Mouse (Mus musculus) embryonic stem cell, embryonic (primary cell): ENCODE data around the gene Thrb.

Experiments
- CTCF ChIA-PET, 4 experiments: fragments of 300-600 bp in 2 of 4; fragments of 350-600 bp in 2 of 4; sonication (Branson Sonifier 250); formaldehyde crosslinking; loops; one replicate each; lab custom pipeline; 2022; ENCODE audit warnings: inconsistent platforms in 2 of 4; lab: Charles Lee
- POLR2A ChIA-PET, 4 experiments: fragments of 300-600 bp in 2 of 4; fragments of 350-600 bp in 2 of 4; sonication (Branson Sonifier 250); formaldehyde crosslinking; loops; one replicate each; lab custom pipeline; 2022; ENCODE audit warnings: antibody characterized with exemption in 4 of 4, inconsistent platforms in 1 of 4; lab: Charles Lee

The Thrb gene

DNA sequence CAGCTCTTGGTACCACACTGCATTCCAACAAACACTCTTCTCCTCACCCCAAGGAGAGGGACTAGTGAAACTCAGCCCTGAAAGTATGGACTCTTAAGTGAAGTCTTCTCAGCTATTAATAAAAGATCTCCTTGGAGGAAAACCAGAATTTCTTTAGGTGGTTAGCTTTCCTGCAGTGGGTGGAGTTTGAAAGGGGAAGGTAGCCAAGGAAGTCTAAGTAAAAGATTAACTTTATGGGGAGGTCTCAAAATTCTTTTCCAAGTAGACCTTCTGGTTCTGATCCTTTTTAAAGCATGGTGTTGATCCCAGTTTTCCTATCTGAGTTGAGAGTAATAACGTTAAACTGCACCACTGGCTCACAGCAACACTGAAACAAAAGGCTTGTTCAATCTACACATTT lies 31.2 kb downstream of the Thrb start:
- POLR2A ChIA-PET, result no interaction called here
- CTCF ChIA-PET, result no interaction called here

DNA sequence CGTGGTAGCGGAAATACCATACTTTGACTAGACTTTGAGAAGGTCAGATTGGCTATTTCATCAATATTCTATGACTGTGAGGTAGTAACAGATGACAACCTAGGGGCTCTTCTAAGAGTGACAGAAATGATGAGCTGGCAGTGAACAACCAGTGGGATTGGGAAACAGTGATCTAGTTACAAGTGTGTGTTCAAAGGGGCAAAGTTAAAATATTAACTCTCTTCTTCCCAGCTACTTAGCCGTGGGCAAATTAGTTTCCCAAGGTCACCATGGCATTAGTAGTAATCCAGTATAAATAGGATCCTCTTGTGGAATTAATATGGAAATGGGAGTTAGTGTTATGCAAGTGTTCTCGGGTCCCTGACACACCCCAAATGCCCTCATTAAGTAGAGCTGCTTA lies 35.5 kb downstream of the Thrb start:
- ChIA-PET POLR2A (interaction anchor here in 2 of 4 experiments (0.7 to 0.9 kb wide), 2 partner anchors 9 to 961 kb away, joined by 3 read pairs; no protein-coding TSS in a partner anchor), CTCF (interaction anchor here in 1 of 4 experiments (0.6 kb wide), 1 partner anchor 10 kb away, joined by 3 read pairs; no protein-coding TSS in a partner anchor)

DNA sequence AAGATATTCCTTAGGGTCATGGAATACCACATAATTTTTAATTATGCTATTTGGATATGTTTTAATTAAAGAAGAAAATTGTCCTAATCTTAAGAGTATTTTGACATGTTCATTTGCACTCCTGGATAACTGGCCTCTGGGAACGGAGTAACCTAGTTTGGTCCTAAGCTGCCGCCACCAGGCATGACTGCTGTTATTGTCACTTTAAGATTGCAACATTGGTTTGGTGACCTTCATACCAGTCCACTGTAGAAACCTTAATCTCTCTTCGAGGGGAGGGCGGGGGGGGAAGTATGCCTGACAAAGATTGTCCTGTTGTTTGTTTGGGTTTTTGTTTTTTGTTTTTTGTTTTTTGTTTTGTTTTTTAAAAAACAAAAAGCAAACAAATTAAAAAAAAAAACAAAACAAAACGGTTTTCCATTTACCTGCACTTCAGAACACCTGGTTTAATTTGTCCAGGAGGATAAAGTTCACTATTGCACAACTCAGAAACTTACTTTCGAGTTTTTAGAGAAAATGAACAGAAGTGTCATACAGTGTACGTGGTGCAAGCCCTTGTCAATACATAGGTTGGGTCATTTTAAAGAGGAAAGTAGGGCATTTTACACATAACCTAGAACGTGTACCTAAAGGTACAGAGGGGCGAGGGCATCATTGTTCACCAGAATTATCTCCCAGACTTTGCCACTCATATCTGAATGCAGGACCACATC lies 38.0 kb downstream of the Thrb start:
- CTCF ChIA-PET, result interaction anchor here in 1 of 4 experiments (0.6 kb wide), 1 partner anchor 41 kb away, joined by 5 read pairs; no protein-coding TSS in a partner anchor
- POLR2A ChIA-PET, result no interaction called here

DNA sequence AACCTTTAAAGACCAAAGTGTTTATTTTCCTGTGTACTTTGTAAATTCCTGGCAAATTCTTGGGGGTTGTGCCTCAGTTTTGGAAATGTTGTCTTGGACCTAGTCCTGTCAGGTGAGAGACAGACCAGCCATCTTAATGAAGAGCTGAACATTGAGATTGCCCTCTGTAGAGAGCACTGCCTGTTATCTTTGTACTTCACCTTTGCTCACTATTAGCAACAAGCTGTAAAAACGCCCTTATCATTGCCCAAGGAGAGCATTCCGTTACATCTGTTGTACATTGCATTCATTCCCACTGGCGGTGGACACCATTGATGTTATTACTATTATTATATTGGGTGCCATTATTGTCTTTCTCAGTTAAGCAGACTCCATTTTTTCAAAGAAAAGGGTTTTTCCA lies 40.2 kb downstream of the Thrb start:
- CTCF ChIA-PET, result no interaction called here
- POLR2A ChIA-PET, result no interaction called here

DNA sequence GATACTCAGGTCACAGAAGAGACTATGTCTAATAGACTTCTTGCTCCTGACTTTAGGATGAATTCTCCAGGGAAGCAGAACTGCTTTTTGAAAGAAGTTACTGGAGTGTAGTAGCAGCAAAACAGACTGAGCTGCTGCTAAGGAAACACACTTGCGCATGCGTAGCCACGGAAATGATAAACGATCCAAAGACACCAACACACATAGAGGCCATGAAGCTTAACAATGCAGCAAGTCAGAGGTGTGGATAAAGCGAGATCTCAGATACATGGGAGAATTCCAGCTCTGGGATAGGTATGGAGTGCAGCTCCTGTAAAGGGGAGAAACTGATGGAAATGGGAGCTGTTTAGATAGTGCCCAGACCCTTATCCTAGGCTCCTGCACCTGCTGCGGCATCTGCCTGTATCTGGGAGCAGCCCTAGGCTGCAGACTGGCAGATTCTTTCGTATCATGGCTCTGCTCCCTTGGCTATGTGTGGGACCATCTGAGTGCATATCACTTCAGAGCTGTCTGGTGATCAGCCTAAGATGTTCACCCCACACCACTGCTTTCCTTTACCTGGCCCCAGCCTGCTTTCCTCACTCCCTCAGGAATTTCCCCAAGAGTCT lies 53.3 kb downstream of the Thrb start:
- POLR2A ChIA-PET, result interaction anchor here in 1 of 4 experiments (0.7 kb wide), 1 partner anchor 21 kb away, joined by 3 read pairs; no protein-coding TSS in a partner anchor
- CTCF ChIA-PET, result no interaction called here

DNA sequence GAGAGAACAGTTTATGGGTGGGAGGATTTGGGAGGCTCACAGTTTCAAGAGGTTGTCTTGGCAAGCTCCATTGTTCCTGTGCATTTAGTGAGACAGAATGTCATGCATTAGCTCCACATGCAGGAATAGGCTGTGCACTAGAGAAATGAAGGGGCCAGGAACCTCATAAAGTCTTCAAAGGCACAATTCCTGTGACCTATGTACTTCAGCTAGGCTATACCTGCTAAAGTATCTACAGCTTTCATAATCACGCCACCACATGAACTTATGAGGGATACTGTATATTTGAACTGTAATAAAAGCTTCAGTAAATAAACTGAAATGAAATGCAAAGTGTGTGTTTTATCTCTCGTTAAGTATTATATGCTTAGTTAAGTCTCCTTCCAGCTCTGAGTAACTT lies 59.4 kb downstream of the Thrb start:
- ChIA-PET CTCF (no interaction called here), POLR2A (no interaction called here)

DNA sequence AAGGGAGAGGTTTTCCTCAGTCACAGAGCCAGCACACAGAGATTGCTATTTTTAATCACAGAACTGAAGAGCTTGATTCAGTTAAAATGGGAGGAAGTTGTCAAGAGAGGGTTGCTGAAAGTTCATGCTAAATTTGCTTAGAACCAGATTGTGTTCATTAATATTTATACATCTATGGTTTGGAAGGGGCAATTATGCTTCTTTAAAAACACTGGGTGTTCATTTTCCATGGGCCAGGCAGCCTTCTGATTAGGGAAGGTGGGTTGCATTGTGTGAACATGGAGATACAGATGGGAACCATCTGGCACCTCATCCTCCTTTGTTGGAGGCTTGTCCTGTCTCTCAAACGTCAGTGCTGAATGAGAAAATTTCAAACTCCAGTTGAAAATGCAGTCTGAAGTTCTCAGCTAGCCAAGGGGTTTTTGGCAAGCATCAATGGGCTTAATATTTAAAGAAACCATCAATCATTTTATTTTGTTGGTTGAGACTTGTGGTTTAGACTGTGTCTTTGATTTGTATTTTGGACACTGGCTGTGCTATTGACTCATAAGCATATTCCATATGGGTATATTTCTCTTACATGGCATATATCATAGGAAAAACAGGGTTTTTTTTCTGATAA lies 62.9 kb downstream of the Thrb start:
- POLR2A ChIA-PET, result no interaction called here
- CTCF ChIA-PET, result no interaction called here

DNA sequence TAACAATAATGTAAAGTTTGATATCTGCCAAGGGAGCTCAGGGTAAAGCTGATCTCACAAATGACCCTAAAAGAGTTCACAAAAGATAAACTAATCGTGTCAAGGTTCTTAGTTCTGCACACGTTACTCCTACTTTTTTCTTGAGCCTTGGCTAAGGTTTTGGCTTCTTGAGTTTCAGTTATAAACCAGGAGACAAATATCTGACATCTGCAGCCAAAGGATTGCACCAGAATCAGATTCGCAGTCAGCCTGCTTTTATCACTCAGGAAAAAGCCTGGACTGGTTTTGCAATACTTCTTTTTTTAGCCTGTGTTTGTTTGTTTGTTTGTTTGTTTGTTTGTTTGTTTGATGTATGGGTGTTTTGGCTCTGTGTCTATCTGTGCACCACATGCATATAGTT lies 64.5 kb downstream of the Thrb start:
- POLR2A ChIA-PET, result no interaction called here

DNA sequence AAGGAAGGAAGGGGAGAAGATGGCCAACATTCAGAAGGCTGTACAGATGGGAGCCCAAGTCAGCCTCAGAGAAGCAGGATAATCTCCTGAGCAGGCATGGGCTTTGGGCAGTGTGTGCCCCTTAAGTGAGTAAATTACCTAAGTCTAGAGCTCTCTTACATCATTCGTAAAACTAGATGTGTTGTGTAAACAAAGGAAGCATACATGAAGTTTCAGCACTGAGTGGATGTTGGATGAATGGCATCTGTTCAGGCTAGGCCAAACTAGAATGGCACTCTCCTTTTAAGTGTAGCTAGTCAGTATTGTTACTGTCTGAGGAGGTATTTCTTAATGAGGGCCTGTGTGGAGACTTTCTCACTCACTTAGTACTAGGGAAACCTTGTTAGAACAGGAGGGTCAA lies 66.8 kb downstream of the Thrb start:
- POLR2A ChIA-PET, result interaction anchor here in 1 of 4 experiments (0.6 to 1.2 kb wide), 2 partner anchors 10 to 25 kb away, joined by 3 to 4 read pairs; no protein-coding TSS in a partner anchor
- CTCF ChIA-PET, result no interaction called here

More for the DNA sequence above, 64.5 kb downstream of the Thrb start:
- CTCF ChIA-PET, result no interaction called here

DNA sequence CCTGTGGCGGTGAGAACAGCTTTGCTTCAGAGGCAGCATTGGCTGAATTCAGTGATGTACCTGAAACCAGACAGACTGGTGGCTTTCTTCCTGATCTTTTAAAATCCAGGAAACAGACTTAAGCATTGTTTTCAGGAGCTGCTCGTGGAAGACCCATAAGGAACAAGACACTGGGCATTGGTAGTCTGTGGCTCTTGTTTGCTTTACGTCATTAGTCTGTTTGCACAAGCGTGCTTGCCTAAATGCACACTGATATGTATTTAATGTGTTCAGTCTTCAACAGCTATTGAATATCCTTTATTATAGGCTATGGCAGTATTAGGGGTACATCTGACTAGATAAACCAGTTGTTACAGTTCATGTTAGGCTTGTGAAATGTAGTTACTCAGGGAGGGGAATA lies 67.8 kb downstream of the Thrb start:
- ChIA-PET POLR2A (no interaction called here), CTCF (no interaction called here)

DNA sequence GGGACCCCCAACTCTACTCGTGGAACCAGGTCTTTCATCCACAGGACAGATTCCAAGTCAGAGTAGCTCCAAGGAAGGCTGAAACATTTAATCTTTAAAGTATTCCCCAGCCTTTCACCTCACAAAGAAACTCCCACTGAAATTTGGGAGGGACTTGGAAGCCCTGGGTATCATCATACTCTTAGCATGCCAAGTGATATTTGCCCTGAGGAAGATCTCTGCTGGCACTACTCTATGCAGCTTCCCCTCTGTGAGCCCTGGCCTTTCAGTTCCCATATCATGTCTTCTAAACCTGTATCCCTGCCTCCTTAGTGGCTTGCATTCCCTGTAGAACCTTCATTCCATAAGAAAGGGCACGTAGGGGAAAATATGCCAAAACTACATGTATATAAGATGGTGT lies 68.8 kb downstream of the Thrb start:
- ChIA-PET CTCF (no interaction called here), POLR2A (interaction anchor here in 2 of 4 experiments (0.6 to 1.0 kb wide), 3 partner anchors 8 to 473 kb away, joined by 3 to 4 read pairs (median 3); no protein-coding TSS in a partner anchor)

DNA sequence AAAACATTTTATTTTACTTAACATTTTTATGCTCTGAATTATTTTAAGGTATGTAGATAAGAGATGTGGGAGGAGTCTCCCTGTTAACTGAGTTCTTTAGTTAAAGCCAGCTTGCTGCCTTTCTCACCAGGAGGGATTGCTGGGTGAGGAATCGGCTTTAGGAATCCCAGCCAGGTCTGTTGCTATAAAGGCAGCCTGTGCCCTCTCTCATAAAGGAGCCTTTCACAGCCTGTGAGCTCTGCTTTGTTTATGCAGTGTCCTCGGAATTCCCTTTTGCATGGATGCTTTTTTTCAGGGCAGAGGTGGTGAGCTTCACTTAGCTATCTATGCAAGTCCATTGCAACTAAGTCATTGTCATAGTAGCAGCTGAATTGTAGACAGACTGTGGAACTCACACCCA lies 71.0 kb downstream of the Thrb start:
- POLR2A ChIA-PET, result no interaction called here
- CTCF ChIA-PET, result no interaction called here

DNA sequence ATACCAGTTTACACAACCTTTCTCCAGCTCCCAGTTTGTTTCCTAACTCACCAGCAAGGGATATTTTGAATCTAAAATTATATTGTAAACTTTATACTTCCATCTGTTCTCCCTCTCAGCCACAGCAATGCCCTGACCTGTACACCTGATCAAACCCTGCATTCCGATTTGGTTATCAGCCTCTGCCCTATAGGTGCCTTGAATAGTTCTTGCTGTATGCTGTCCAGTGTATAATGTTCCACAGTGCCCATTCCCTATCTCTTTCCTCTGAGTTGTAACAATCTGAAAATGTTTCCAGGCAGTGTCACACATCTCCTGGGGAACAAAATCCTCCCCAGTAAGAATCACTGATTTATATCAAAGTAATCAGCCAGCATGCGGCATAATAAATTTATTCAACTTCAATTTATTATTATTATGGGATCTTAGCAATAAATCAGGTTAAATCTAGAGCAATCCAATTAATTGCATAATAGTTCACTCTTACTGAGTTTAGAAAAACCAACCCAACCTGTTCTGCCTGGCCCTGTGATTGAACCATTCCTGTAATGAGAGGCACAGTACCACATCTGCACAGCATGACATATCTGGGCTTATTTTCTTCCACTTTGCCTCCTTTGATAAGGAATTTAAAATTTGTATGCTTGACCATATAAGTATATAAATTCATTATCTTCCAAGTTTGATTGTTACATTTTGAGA lies 73.2 kb downstream of the Thrb start:
- ChIA-PET POLR2A (no interaction called here), CTCF (no interaction called here)

DNA sequence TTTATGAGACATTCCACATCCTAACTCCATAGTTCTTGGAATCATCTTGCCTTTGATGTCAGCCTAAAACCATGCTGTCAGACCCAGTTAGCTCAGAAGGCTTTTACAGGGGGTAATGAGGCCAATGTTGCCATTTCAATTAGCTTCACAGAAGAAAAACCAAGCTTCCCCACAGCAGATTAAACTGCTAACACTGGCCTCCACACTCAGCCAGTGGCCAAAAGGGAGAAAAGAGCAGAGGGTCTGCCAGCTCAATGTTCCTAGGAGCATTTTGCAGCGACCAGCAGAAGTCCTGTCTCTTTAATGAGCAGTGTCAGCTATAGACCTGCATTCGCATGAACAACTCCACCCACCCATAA lies 73.7 kb downstream of the Thrb start:
- CTCF ChIA-PET, result no interaction called here
- POLR2A ChIA-PET, result no interaction called here

DNA sequence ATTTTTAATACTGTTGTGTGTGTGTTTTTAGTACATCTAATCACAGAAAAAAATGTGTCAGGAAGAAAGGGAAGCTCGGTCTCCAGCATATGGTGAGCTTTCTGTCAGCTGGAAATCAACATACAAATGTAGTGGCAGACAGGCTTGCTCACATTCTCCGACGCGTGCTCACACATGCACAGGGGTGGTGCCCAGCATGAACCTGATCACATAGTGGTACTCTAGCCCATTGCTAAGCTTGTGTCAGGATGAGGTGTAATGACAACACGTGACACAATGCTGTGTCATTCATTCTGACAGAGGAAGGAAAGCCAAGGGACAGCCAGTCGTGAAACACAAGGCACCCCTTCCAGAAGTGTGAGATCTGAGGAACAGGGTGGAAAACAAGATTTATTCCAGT lies 75.4 kb downstream of the Thrb start:
- POLR2A ChIA-PET, result no interaction called here
- CTCF ChIA-PET, result no interaction called here

DNA sequence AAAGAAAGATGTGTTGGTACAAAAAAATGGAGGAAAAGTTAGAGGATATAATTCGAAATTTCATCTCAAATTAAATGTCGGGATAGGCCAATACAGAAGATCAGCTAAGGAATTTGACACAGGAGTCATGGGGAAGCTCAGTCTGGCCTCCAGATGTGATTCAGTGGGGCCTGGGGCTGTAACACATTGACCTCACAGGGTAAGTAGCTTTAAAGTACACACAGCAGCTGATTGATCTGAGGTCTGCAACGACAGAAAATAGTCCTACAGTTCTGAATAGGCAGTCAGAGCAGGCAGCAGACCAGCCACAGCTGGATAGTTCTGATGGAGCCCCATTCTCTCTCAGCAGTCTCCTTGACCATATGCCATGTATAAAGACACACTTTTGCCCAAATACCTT lies 80.8 kb downstream of the Thrb start:
- POLR2A ChIA-PET, result interaction anchor here in 2 of 4 experiments (0.6 to 1.1 kb wide), 2 partner anchors 12 to 39 kb away, joined by 3 read pairs; no protein-coding TSS in a partner anchor
- CTCF ChIA-PET, result interaction anchor here in 1 of 4 experiments (0.6 kb wide), 1 partner anchor 1994 kb away, joined by 4 read pairs; no protein-coding TSS in a partner anchor

DNA sequence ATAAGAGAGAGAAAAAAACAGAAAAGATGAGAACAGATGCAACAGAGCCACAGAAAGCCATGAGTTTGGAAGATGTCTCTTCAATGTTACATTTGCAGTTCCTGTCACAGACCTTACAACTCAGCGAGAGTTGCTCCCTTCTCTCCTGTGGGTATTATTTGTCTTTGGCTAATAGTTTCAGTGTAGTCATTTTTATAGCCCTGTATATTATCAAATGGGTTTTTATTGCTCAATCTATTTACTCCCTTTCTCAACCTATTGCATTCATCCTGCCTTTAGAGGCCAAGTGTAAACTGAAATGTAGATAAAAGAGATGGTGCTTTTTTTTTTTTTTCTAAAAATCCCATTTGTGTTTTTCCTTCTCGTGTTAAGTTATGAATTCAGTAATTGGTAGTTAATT lies 82.2 kb downstream of the Thrb start:
- ChIA-PET CTCF (no interaction called here), POLR2A (no interaction called here)

DNA sequence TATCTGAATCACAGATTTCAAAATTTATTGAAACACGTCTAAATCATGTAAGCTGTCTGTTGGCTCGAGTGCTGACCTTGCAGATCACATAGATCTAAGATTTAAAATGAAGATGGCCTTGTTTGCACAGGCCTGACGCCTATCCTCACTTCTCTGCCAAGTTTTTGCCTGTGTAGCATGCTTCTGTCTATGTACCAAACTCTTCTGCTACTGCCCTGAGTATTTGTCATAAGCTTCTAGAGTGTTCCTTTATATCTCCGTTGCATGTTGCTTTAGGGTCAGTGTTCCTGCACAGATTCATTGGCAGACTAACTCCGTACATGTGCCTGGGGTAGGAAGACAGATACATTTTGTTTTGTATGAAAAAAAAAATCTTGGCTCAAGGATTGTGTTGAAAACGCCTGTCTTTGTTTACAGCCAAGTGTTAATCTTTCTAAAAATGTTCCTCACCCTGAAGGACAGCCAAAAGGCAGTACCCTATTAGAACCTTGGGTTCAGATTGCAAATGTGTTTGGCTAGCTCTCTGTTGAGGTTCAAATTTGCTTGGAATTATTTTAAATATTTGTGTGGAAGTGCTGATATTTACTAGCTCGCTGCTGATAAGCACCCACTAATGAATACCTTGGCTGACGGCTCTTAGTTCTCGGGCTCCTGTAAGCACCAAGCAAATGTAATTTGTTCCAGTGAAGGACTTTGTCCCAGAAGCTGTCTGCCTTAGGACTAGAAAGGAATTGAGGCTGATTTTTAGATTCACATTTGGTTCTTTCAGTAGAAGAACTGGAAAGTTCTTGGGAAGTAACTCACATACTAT lies 83.0 kb downstream of the Thrb start:
- ChIA-PET POLR2A (no interaction called here), CTCF (no interaction called here)

DNA sequence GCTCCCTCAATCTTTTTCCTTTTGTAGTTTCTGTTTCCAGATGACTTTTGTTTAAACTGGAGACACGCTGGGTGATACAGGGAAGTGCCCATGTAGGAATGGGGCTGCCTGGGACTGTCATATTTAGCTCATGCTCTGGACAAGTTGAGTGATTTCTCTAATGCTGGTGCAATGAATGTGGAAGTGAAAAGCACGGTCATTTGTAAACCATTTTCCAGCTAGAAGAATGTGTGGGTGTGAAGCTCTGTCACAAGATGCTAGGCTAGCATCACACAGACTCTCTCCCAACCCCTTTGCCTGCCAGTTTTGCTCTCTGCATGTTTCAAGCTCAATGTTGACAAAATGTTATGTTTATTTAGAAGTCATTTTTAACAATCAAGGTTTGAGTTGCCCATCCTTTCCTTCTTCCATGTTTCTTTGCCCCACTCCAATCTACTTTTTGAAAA lies 83.7 kb downstream of the Thrb start:
- ChIA-PET POLR2A (no interaction called here), CTCF (no interaction called here)
